Mouse (Mus musculus): ENCODE results near the gene Cdk17.

DNA sequence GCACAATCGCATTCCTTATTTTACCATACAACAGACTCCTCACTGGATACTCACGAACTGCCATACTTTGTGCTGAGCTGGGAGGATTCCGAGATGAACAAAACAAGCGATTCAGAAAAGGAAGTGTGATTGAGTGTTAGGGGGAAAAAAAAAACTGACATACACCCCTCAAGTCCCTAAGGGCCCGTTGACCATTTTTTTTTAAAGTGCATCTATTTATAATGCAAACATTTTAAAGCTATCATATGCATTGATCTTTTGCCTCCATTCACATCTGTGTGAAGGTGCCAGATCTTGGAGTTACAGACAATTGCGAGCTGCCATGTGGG, 16.7 kb upstream of the Cdk17 start:
- no peak for TF ChIP-seq GATA1 (IDR thresholded peaks at IDR 0.05; ENCODE audit: borderline replicate concordance, low read length)
- no peak for TF ChIP-seq FLI1 (IDR thresholded peaks at IDR 0.05; ENCODE audit: low read length)
